Mouse (Mus musculus): ENCODE data around the gene Scn3b.

The Scn3b gene

GRCm38 (mm10) chr9:40269103-40269861 lies at the start of gene Scn3b:
Scn3b (plus strand) TSS chr9:40269217.
- peak; percentile 75 for DNase-seq (ENCODE audit: low spot score)

- DNase-seq (ENCODE audit: low spot score): no peak
Measured at GRCm38 (mm10) chr9:40224289-40224688, 44.7 kb upstream of the Scn3b start.

- DNase-seq (ENCODE audit: low spot score): peak; percentile 59
Measured at GRCm38 (mm10) chr9:40227874-40228789, 40.9 kb upstream of the Scn3b start.

GRCm38 (mm10) chr9:40228804-40229331 lies 40.1 kb upstream of the Scn3b start:
- no peak for DNase-seq (ENCODE audit: low spot score)

- DNase-seq (ENCODE audit: low spot score): no peak
Measured at GRCm38 (mm10) chr9:40229479-40229878, 39.5 kb upstream of the Scn3b start.

GRCm38 (mm10) chr9:40231019-40231418 lies 38.0 kb upstream of the Scn3b start:
- DNase-seq (ENCODE audit: low spot score): no peak

- DNase-seq (ENCODE audit: low spot score): no peak
Measured at GRCm38 (mm10) chr9:40234233-40235072, 34.6 kb upstream of the Scn3b start.

GRCm38 (mm10) chr9:40235220-40235619 lies 33.8 kb upstream of the Scn3b start:
- no peak for DNase-seq (ENCODE audit: low spot score)

GRCm38 (mm10) chr9:40239749-40240148 lies 29.3 kb upstream of the Scn3b start:
- DNase-seq (ENCODE audit: low spot score): no peak

GRCm38 (mm10) chr9:40240311-40240710 lies 28.7 kb upstream of the Scn3b start:
- DNase-seq (ENCODE audit: low spot score): no peak

- DNase-seq (ENCODE audit: low spot score): peak; percentile 67
Measured at GRCm38 (mm10) chr9:40241223-40241801, 27.7 kb upstream of the Scn3b start.

GRCm38 (mm10) chr9:40241951-40242888 lies 26.8 kb upstream of the Scn3b start:
- peak; percentile 40 for DNase-seq (ENCODE audit: low spot score)

- DNase-seq (ENCODE audit: low spot score): no peak
Measured at GRCm38 (mm10) chr9:40245466-40245865, 23.6 kb upstream of the Scn3b start.

- DNase-seq (ENCODE audit: low spot score): no peak
Measured at GRCm38 (mm10) chr9:40245974-40246665, 22.9 kb upstream of the Scn3b start.

- no peak for DNase-seq (ENCODE audit: low spot score)
Measured at GRCm38 (mm10) chr9:40246702-40247101, 22.3 kb upstream of the Scn3b start.

GRCm38 (mm10) chr9:40249106-40249505 lies 19.9 kb upstream of the Scn3b start:
- no peak for DNase-seq (ENCODE audit: low spot score)

- no peak for DNase-seq (ENCODE audit: low spot score)
Measured at GRCm38 (mm10) chr9:40252459-40252858, 16.6 kb upstream of the Scn3b start.

GRCm38 (mm10) chr9:40263874-40264273 lies 5.1 kb upstream of the Scn3b start:
- no peak for DNase-seq (ENCODE audit: low spot score)

- DNase-seq (ENCODE audit: low spot score): no peak
Measured at GRCm38 (mm10) chr9:40268040-40268747, 823 bp upstream of the Scn3b start.

Data from testis, postnatal 10 days (tissue).